12 mouse cellular contexts compared by ENCODE assay signal in the genomic region with DNA sequence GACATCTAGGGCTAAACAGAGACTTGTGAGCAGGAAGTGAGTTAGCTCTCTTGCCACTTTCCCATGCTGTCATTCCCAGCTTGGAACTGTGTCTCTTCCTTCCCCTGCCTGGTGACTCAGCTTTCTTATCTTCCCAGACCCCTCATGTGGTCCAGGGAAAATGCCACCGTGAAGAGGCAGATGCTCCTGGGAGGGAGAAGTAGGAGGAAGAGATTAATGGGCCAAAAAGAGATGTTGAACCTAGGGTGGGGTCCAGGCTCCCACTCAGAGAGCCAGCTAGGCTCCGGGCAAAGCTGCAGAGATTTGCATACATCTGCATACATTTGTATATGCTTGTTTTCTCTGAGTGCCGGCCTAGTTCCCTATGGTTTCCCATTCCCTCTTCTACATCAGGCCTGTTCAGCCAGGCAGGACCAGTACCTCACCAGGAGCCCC. TPM values are rescaled to one million over a fixed set of nuclear protein-coding genes. Genes with fewer than 3 reads are reported as not detected.
DNase-seq lines count a peak whose midpoint lies in the region; ATAC-seq and TF ChIP-seq lines count a peak whose summit lies in the region.
"Had no signal": no experiment of that assay in that cellular context is flagged by ENCODE, and none has a peak within 500 bp of the region (broad histone marks: within the 10 kb centered on the region; RNA-seq: fewer than 3 reads in every experiment).

No protein-coding gene starts in this region.

- H3K4me1 ChIP-seq in hindbrain, embryonic 12.5 days, result peaks cover 35% of the 10 kb centered on the region
- 0 out of 2 replicates have a peak, but pooled peaks cover 4% of the 10 kb centered on the region for H3K4me1 ChIP-seq in hindbrain, postnatal 0 days (ENCODE audit: insufficient read depth, low read length)
- H3K4me1 ChIP-seq in ES-Bruce4 (ENCODE audit: control insufficient read depth, insufficient read depth, low read length), result peaks cover 16% of the 10 kb centered on the region
- peaks cover 35% of the 10 kb centered on the region for H3K4me1 ChIP-seq in midbrain, embryonic 13.5 days (replicated peaks)

- no peak overlapping the region for H3K4me2 ChIP-seq in hindbrain, embryonic 12.5 days (replicated peaks)
- H3K4me2 ChIP-seq in hindbrain, postnatal 0 days (ENCODE audit: low read depth, low read length), result no peak overlapping the region
- H3K4me2 ChIP-seq in midbrain, embryonic 13.5 days (replicated peaks), result no peak overlapping the region
- H3K4me2 ChIP-seq: liver, embryonic 12.5 days had no signal

- no peaks in the 10 kb centered on the region for H3K9me3 ChIP-seq in hindbrain, embryonic 12.5 days (replicated peaks)
- H3K9me3 ChIP-seq in hindbrain, postnatal 0 days (ENCODE audit: low read length), result no peaks in the 10 kb centered on the region
- no peaks in the 10 kb centered on the region for H3K9me3 ChIP-seq in ES-Bruce4 (replicated peaks; ENCODE audit: control insufficient read depth, insufficient read depth, low read length, poor library complexity, severe bottlenecking)
- H3K9me3 ChIP-seq in midbrain, embryonic 13.5 days, result no peaks in the 10 kb centered on the region
- H3K9me3 ChIP-seq: liver, embryonic 12.5 days had no signal

- no peak for TF ChIP-seq CTCF in hindbrain, postnatal 0 days (IDR thresholded peaks at IDR 0.05; ENCODE audit: low read depth)
- no peak for TF ChIP-seq CTCF in ES-Bruce4 (IDR thresholded peaks at IDR 0.05; ENCODE audit: low read depth, low read length)
- no peak for TF ChIP-seq CTCF in brain, embryonic 14.5 days (IDR thresholded peaks at IDR 0.05; ENCODE audit: borderline replicate concordance, extremely low read depth, insufficient read depth, insufficient read length)

- no peak for DNase-seq in hindbrain, postnatal 0 days (ENCODE audit: low spot score)
- peak; percentile 69 for DNase-seq in brain, embryonic 14.5 days (ENCODE audit: low read depth)
- no peak for DNase-seq in urinary bladder, postnatal 14 days (ENCODE audit: low spot score)
- no peak for DNase-seq in cerebellum, postnatal 14 days
- DNase-seq: gastrocnemius, postnatal 25 days; kidney, postnatal 14 days; lung, postnatal 36 days had no signal

- no peaks in the 10 kb centered on the region for H3K36me3 ChIP-seq in hindbrain, embryonic 12.5 days
- H3K36me3 ChIP-seq in hindbrain, postnatal 0 days (ENCODE audit: insufficient read depth, low read length), result no peaks in the 10 kb centered on the region
- H3K36me3 ChIP-seq in ES-Bruce4 (ENCODE audit: control insufficient read depth, insufficient read depth, low read length, poor library complexity, severe bottlenecking), result no peaks in the 10 kb centered on the region
- H3K36me3 ChIP-seq in midbrain, embryonic 13.5 days, result no peaks in the 10 kb centered on the region
- H3K36me3 ChIP-seq: liver, embryonic 12.5 days had no signal

- H3K9ac ChIP-seq in hindbrain, embryonic 12.5 days, result no peak overlapping the region
- H3K9ac ChIP-seq in hindbrain, postnatal 0 days (replicated peaks; ENCODE audit: low read length), result no peak overlapping the region
- no peak overlapping the region for H3K9ac ChIP-seq in ES-Bruce4 (ENCODE audit: low read depth, poor library complexity, severe bottlenecking)
- H3K9ac ChIP-seq in midbrain, embryonic 13.5 days (replicated peaks), result no peak overlapping the region
- H3K9ac ChIP-seq: liver, embryonic 12.5 days had no signal

- H3K27me3 ChIP-seq in hindbrain, embryonic 12.5 days, result no peaks in the 10 kb centered on the region
- no peaks in the 10 kb centered on the region for H3K27me3 ChIP-seq in hindbrain, postnatal 0 days (ENCODE audit: insufficient read depth, low read length)
- H3K27me3 ChIP-seq in ES-Bruce4 (ENCODE audit: control insufficient read depth, insufficient read depth, low read length, poor library complexity, severe bottlenecking), result no peaks in the 10 kb centered on the region
- H3K27me3 ChIP-seq in midbrain, embryonic 13.5 days, result no peaks in the 10 kb centered on the region
- H3K27me3 ChIP-seq: liver, embryonic 12.5 days had no signal

- no peak overlapping the region for H3K4me3 ChIP-seq in hindbrain, embryonic 12.5 days
- H3K4me3 ChIP-seq in hindbrain, postnatal 0 days (ENCODE audit: low read length), result no peak overlapping the region
- no peak overlapping the region for H3K4me3 ChIP-seq in ES-Bruce4 (ENCODE audit: low read depth, low read length)
- H3K4me3 ChIP-seq in midbrain, embryonic 13.5 days (replicated peaks), result no peak overlapping the region
- H3K4me3 ChIP-seq: erythroblast, embryonic 14.5 days; liver, embryonic 12.5 days had no signal

- peak overlapping the region; percentile 73; the same call in 1 of the 2 replicates for H3K27ac ChIP-seq in hindbrain, embryonic 12.5 days
- H3K27ac ChIP-seq in hindbrain, postnatal 0 days, result no peak overlapping the region
- peak overlapping the region; percentile 23 for H3K27ac ChIP-seq in ES-Bruce4 (ENCODE audit: insufficient read depth, low read length)
- H3K27ac ChIP-seq in midbrain, embryonic 13.5 days, result peak overlapping the region; percentile 62
- H3K27ac ChIP-seq: liver, embryonic 12.5 days had no signal

- peak; percentile 47 for ATAC-seq in hindbrain, embryonic 12.5 days (ENCODE audit: low FRiP score)
- no peak for ATAC-seq in hindbrain, postnatal 0 days
- peak; percentile 80 for ATAC-seq in midbrain, embryonic 13.5 days
- ATAC-seq: liver, embryonic 12.5 days had no signal

- 5% methylated on average over 3 of the region's 3 CpGs for WGBS in hindbrain, embryonic 12.5 days
- WGBS in hindbrain, postnatal 0 days, result 11% methylated on average over 3 of the region's 3 CpGs
- WGBS in midbrain, embryonic 13.5 days, result 5% methylated on average over 3 of the region's 3 CpGs

- TF ChIP-seq POLR2A in ES-Bruce4 (IDR thresholded peaks at IDR 0.05; ENCODE audit: insufficient read depth, low read length), result no peak
- no peak for TF ChIP-seq POLR2A in brain, embryonic 14.5 days (IDR thresholded peaks at IDR 0.05; ENCODE audit: borderline replicate concordance, extremely low read depth, insufficient read depth, insufficient read length, poor library complexity, severe bottlenecking)

- TF ChIP-seq EP300 in ES-Bruce4 (IDR thresholded peaks at IDR 0.05; ENCODE audit: insufficient read depth, low read depth, low read length), result peak; percentile 36; the same call in 1 of the 2 replicates

RNA-seq across cellular contexts. Expression of gene Nav1, which starts 30.5 kb away (rescaled TPM):
- polyA plus RNA-seq in hindbrain, embryonic 12.5 days (2016; fragmentation: Nextera tagmentation; extraction: Ambion mirVana), result 35.9 and 41.0 TPM in 2 replicates
- total RNA-seq in hindbrain, postnatal 0 days (2014; rRNA removed), result 90.0 and 106 TPM in 2 replicates
- polyA plus RNA-seq in hindbrain, postnatal 0 days (2015; fragmentation: Nextera tagmentation; extraction: Ambion mirVana), result 38.6 and 39.9 TPM in 2 replicates
- polyA plus RNA-seq in ES-Bruce4 (2011; ENCODE audit: insufficient read depth, insufficient read length, low read depth, missing spikeins), result 31.7 and 34.2 TPM in 2 replicates
- 54.0 and 92.9 TPM in 2 replicates for polyA plus RNA-seq in brain, embryonic 14.5 days (2012; rRNA removed)
- polyA plus RNA-seq in midbrain, embryonic 13.5 days (2015; fragmentation: Nextera tagmentation; extraction: Ambion mirVana), result 38.0 and 38.1 TPM in 2 replicates
